18 mouse cellular contexts compared by ENCODE assay signal in the genomic region with DNA sequence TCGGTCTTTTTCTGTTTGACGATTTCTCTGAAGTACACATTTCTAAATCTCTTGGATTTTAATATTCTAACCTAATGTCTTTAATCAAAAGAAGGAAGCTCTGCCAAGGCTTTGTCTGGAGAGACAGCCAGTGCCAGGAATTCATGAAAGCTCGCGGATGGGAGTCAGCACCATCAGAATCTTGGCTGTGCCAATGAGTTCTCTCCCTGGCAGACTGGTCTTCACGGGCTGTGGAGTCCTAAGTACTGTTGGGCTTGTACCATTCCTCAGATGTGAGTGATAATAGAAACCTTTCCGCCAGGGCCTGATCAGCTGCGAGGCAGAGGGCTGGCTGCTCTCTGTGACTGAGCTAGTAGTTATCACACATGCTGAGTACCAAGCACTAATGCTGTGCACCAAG. TPM values are rescaled to one million over a fixed set of nuclear protein-coding genes. Genes with fewer than 3 reads are reported as not detected.
A peak's percentile ranks its signal among the peaks of the same experiment; 100 is the strongest.
DNase-seq lines count a peak whose midpoint lies in the region; ATAC-seq lines count a peak whose summit lies in the region.
"Had no signal": no experiment of that assay in that cellular context is flagged by ENCODE, and none has a peak within 500 bp of the region (broad histone marks: within the 10 kb centered on the region; RNA-seq: fewer than 3 reads in every experiment).

No protein-coding gene starts in this region.

- no peak for DNase-seq in cerebellum, postnatal 4 days (ENCODE audit: low spot score in 2 of 2)
- DNase-seq in layer of hippocampus, adult 18-20 months (ENCODE audit: low spot score in 2 of 2), result peak; percentile 34 to 39
- no peak for DNase-seq in layer of hippocampus, adult 11-12 months (ENCODE audit: low spot score)
- DNase-seq in NIH3T3 (ENCODE audit: low read depth) (peak; percentile 38), MN1 (ENCODE audit: low spot score) (no peak)
- DNase-seq in cerebellum, postnatal 25 days, result peak; percentile 28 to 46
- no peak for DNase-seq in thymus, postnatal 0 days (ENCODE audit: low spot score)
- DNase-seq: adrenal gland, postnatal 25 days; gastrocnemius, postnatal 36 days; heart, postnatal 4 days; kidney, adult 9 months; lung, embryonic 14.5 days; right cerebral cortex, postnatal 25 days; thymus, postnatal 36 days had no signal

- ATAC-seq in cerebellum, adult (ENCODE audit: insufficient number of reproducible peaks, low FRiP score, low TSS enrichment), result peak; percentile 46; the same call in 1 of the 2 replicates
- ATAC-seq: intestine, embryonic 15.5 days; liver, embryonic 12.5 days; midbrain, embryonic 16.5 days had no signal

RNA-seq across cellular contexts. Expression of a gene that starts 25.1 kb away (rescaled TPM):
- 10 to 100 TPM; 29.6 to 32.4 TPM for total RNA-seq in layer of hippocampus, adult 18-20 months (2021)
- polyA plus RNA-seq in thymus, postnatal 0 days (2015; fragmentation: Nextera tagmentation; extraction: Ambion mirVana), result 30.9 and 31.9 TPM in 2 replicates

RNA-seq across cellular contexts. Expression of a gene that starts 43.0 kb away (rescaled TPM):
- 10 to 100 TPM; 24.4 to 34.7 TPM for total RNA-seq in layer of hippocampus, adult 18-20 months (2021)
- 64.3 and 71.9 TPM in 2 replicates for polyA plus RNA-seq in thymus, postnatal 0 days (2015; fragmentation: Nextera tagmentation; extraction: Ambion mirVana)

RNA-seq across cellular contexts. Expression of a gene that starts 49.7 kb away (rescaled TPM):
- total RNA-seq in layer of hippocampus, adult 18-20 months (2021), result 100 to 1,000 TPM; 169 to 171 TPM
- polyA plus RNA-seq in thymus, postnatal 0 days (2015; fragmentation: Nextera tagmentation; extraction: Ambion mirVana), result 227 and 232 TPM in 2 replicates

Comparison
In these comparisons a context has a peak if more than half of its experiments do, and no peak if none do; other contexts are left out.
1. DNase-seq: peak in layer of hippocampus, adult 18-20 months (2 of 2), NIH3T3 (single experiment) and cerebellum, postnatal 25 days (2 of 2); none in cerebellum, postnatal 4 days (0 of 2), layer of hippocampus, adult 11-12 months (single experiment), MN1 (single experiment) and thymus, postnatal 0 days (single experiment).